Mouse (Mus musculus) liver, adult 2 months (tissue): ENCODE measurements around the gene Mcoln1.

Experiments
- CTCF ChIP-seq: fragments of 200-500 bp; IDR thresholded peaks from 2 replicates; pipeline ENCODE4 v1.5.1; 2011; ENCODE audit warnings: low read depth, low read length, control low read depth
- POLR2A ChIP-seq: fragments of 200-500 bp; IDR thresholded peaks from 2 replicates; pipeline ENCODE4 v1.6.1; 2011; ENCODE audit warnings: low read length, control low read depth; ENCODE audit not compliant: insufficient read depth; ENCODE audit errors: extremely low read depth

GRCm38 (mm10) chr8:3507979-3508754 is 7.9 kb downstream of the Mcoln1 start:
- TF ChIP-seq POLR2A (no peak), CTCF (no peak)
